Mouse (Mus musculus) stomach, postnatal 0 days (tissue): ENCODE data around the gene Tbc1d13. TPM values are rescaled to one million over a fixed set of nuclear protein-coding genes. Genes with fewer than 3 reads are reported as not detected.
"Not testable (repeated sequence)": the region's sequence is repeated elsewhere in the genome, so short reads cannot be mapped to it uniquely, and the experiment has no call there.

Source experiments
- ATAC-seq: fragments of 200-750 bp; cut with Nextera tagmentation; 2 replicates; pipeline ENCODE4 v1.8.0; 2017; ENCODE audit not compliant: low FRiP score, low TSS enrichment
- DNase-seq: peaks from one replicate; pipeline ENCODE4 v3.0.0-alpha.2; 2016; ENCODE audit warnings: low spot score
- H3K27ac ChIP-seq: fragments of 300-500 bp; sonication (generic); replicated peaks from 2 replicates; pipeline ENCODE4 v1.5.1; 2014; ENCODE audit warnings: mild to moderate bottlenecking, control low read depth
- H3K27me3 ChIP-seq: fragments of 300-500 bp; sonication (generic); 2 replicates; pipeline ENCODE4 v1.6.1; 2014; ENCODE audit warnings: low read length; ENCODE audit not compliant: control insufficient read depth, insufficient read depth
- H3K36me3 ChIP-seq: fragments of 300-500 bp; sonication (generic); 2 replicates; pipeline ENCODE4 v1.6.1; 2014; ENCODE audit warnings: low read length, mixed read lengths; ENCODE audit not compliant: control insufficient read depth, insufficient read depth
- H3K4me1 ChIP-seq: fragments of 300-500 bp; sonication (generic); replicated peaks from 2 replicates; pipeline ENCODE4 v1.6.1; 2014; ENCODE audit warnings: antibody characterized with exemption; ENCODE audit not compliant: control insufficient read depth, insufficient read depth
- H3K4me2 ChIP-seq: fragments of 300-500 bp; sonication (generic); replicated peaks from 2 replicates; pipeline ENCODE4 v1.6.1; 2014; ENCODE audit warnings: low read depth, mild to moderate bottlenecking, control low read depth, moderate library complexity
- H3K4me3 ChIP-seq: fragments of 300-500 bp; sonication (generic); 2 replicates; pipeline ENCODE4 v1.5.1; 2014; ENCODE audit warnings: low read depth, low read length, control low read depth
- H3K9ac ChIP-seq: fragments of 300-500 bp; sonication (generic); 2 replicates; pipeline ENCODE4 v1.6.1; 2014; ENCODE audit warnings: mild to moderate bottlenecking, low read length, control low read depth, mixed read lengths
- H3K9me3 ChIP-seq: fragments of 300-500 bp; sonication (generic); 2 replicates; pipeline ENCODE4 v1.6.1; 2016; ENCODE audit warnings: low read length; ENCODE audit not compliant: control insufficient read depth
- CTCF ChIP-seq: IDR thresholded peaks from 2 replicates; pipeline ENCODE4 v1.5.1; 2016; ENCODE audit warnings: antibody characterized with exemption, low read depth, mild to moderate bottlenecking, moderate library complexity
- EP300 ChIP-seq: optimal IDR thresholded peaks from 2 replicates; pipeline ENCODE3; 2016; ENCODE audit warnings: antibody characterized with exemption
- WGBS: fragments of 180-500 bp; shearing (Covaris S2); extraction: QIAGEN DNeasy Blood & Tissue Kit; methylation state at CpG from one replicate; pipeline ENCODE4 v1.1.7; 2014; 5-methylcytosine and 5-hydroxymethylcytosine counted together
- polyA plus RNA-seq: library from polyadenylated mRNA; unstranded; fragments of >200 nt; fragmentation: Nextera tagmentation; extraction: Ambion mirVana; gene quantifications from 2 replicates; pipeline ENCODE4 v1.2.1, GENCODE M21; 2015

Tbc1d13 gene
- polyA plus RNA-seq, 1 experiment from 2014 or later, result 3.9 TPM

DNA sequence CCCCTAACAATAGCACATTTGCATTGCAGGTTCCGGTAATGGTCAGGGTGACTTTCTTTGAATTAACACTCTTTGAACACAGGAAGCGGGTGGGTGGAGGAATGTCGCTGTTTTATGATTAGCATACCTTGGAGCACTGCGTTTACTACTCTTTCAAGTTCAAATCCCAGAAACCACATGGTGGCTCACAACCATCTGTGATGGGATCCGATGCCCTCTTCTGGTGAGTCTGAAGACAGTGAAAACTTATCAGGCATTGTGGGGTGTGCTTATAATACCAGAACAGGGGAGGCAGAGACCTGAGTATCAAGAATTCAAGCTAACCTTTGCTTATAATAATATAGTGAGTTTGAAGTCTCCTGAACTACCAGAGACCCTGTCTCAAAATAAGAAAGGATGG is 2.3 kb upstream of the Tbc1d13 start:
- not testable (repeated sequence) for DNase-seq, H3K4me3 ChIP-seq, H3K27ac ChIP-seq, ATAC-seq, H3K9ac ChIP-seq, H3K36me3 ChIP-seq, H3K4me1 ChIP-seq, H3K4me2 ChIP-seq, H3K27me3 ChIP-seq, H3K9me3 ChIP-seq
- WGBS, result 63% methylated on average over 5 of the region's 5 CpGs
- peak; percentile 36 for TF ChIP-seq CTCF

DNA sequence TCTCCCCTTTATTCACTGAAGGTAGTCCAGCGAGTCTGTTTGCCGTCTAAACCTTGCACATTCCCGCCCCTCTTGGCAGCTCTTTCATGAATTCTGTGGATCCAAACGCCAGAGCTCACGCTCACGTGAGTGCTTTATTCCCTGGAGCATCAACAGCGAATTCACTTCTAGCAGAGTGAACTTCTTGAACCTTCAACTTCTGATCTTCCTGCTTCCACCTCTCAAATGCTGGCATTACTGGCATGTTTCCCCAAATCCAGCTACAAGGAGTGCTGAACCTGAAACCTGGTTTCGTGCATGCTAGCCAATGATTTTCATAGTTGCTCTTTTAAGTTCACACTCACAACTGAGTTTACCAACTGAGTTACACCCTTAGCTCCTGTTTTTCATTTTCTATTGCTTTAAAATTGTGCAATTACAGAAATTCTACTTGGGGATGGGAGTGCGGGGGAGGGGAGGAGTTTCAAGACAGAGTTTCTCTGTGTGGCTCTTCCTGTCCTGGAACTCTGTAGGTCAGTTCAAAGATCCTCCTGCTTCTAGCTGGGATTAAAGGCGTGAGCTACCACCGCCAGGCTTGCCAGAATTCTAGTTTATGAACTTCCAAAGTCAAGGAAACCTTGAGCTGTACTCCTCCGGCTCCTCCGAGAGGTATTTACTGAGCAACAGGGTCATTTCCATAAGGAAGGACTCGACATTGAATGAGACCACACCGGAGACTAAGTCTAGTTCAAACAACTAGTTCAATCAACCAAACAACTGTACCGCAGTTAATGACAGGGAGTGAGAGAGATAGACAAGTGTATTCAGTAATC is 539 bp upstream of the Tbc1d13 start:
- DNase-seq (peak; percentile 56), ATAC-seq (peak; percentile 18)
- H3K9ac ChIP-seq, result peak overlapping the region; percentile 84
- WGBS, result 8% methylated on average over 16 of the region's 16 CpGs
- H3K36me3 ChIP-seq, result 0 out of 2 replicates have a peak, but pooled peaks cover 3% of the 10 kb centered on the region
- TF ChIP-seq CTCF, result no peak
- TF ChIP-seq EP300, result no peak
- H3K27me3 ChIP-seq, result no peaks in the 10 kb centered on the region
- no peaks in the 10 kb centered on the region for H3K9me3 ChIP-seq
- peaks cover 7% of the 10 kb centered on the region for H3K4me1 ChIP-seq
- H3K4me3 ChIP-seq, result peak overlapping the region; percentile 87
- H3K27ac ChIP-seq, result peak overlapping the region; percentile 88
- peak overlapping the region; percentile 85 for H3K4me2 ChIP-seq

DNA sequence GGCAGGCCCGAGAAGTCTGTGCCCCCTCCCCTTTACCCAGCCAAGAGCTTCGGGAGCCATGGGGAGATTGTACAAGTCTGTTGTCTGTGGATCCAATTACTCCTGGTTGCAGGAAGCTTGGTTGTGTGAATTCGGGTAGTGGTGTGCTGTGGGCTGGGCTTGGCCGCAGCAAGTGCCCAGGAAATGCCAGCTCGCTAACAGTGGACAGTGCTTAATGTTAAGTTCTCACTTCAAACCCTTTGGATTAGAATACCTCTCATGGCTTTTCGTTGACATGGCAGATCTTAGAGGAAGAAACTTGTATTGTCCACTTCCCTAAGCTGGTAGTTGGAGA is 799 bp downstream of the Tbc1d13 start:
- ATAC-seq (peak; percentile 3; the same call in 1 of the 2 replicates), DNase-seq (no peak)
- peaks cover 7% of the 10 kb centered on the region for H3K4me1 ChIP-seq
- peak overlapping the region; percentile 84 for H3K9ac ChIP-seq
- WGBS, result 14% methylated on average over 6 of the region's 6 CpGs
- peak overlapping the region; percentile 87 for H3K4me3 ChIP-seq
- H3K9me3 ChIP-seq, result no peaks in the 10 kb centered on the region
- H3K4me2 ChIP-seq, result peak overlapping the region; percentile 85
- H3K27me3 ChIP-seq, result no peaks in the 10 kb centered on the region
- TF ChIP-seq CTCF (no peak), EP300 (no peak)
- H3K27ac ChIP-seq, result peak overlapping the region; percentile 88
- H3K36me3 ChIP-seq, result 0 out of 2 replicates have a peak, but pooled peaks cover 3% of the 10 kb centered on the region

DNA sequence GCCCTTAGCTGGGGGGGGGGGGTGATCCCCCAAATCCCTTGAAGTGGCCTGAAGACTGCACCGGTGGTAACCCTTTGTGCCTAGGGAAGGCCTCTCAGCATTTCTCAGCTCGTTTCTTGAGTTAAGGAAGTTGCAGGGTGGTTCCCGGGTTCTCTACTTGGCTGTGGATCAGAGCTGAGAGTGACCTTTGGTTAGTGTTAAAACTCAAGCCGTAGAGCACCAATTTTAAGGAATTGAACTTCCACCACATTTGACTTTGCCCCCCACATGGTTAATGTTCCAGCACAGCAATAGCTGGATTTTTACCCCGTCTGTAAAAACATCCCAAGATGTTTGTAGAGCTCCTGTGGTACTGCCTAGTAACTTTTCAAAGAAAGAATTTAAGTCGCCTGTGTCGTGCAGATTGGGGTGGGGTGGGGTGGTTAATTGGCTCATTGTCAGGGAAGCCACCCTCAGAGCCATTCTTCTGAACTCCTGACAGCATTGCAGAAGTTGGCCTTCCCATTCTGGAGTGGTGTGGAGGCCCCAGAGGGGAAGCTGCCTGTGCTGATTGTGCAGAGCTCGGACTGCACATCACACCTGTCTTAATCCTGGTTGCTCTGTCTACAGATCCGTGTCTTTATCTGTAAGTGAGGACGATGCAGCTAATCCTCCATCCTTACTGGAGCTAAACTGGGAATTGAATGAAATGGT is 1.5 kb downstream of the Tbc1d13 start:
- Histone ChIP-seq H3K9ac (peak overlapping the region; percentile 84), H3K4me1 (peaks cover 7% of the 10 kb centered on the region), H3K27me3 (no peaks in the 10 kb centered on the region), H3K4me3 (peak overlapping the region; percentile 87), H3K36me3 (peaks cover 4% of the 10 kb centered on the region; the same call in 1 of the 2 replicates), H3K9me3 (no peaks in the 10 kb centered on the region), H3K4me2 (peak overlapping the region; percentile 85), H3K27ac (peak overlapping the region; percentile 88)
- ATAC-seq (no peak), DNase-seq (no peak)
- no peak for TF ChIP-seq CTCF
- TF ChIP-seq EP300, result no peak
- 50% methylated on average over 10 of the region's 10 CpGs for WGBS

DNA sequence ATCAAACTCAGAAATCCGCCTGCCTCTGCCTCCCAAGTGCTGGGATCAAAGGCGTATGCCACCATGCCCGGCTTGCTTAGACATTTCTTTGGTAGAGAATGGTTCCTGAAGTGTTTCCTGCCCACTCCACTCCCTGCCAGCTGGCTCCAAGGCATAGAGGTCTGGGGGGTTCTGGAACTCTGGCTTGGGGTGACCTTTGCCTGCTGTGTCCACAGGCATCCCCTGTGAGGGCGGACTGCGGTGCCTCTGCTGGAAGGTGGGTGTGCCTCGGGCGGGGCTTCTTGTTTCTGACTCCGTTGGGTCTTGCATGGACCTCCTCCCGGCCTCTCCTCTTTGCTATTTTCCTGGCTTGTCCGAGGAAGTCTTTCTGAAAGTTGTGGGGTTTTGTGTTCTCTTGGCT is 2.9 kb downstream of the Tbc1d13 start:
- WGBS, result 69% methylated on average over 10 of the region's 10 CpGs

DNA sequence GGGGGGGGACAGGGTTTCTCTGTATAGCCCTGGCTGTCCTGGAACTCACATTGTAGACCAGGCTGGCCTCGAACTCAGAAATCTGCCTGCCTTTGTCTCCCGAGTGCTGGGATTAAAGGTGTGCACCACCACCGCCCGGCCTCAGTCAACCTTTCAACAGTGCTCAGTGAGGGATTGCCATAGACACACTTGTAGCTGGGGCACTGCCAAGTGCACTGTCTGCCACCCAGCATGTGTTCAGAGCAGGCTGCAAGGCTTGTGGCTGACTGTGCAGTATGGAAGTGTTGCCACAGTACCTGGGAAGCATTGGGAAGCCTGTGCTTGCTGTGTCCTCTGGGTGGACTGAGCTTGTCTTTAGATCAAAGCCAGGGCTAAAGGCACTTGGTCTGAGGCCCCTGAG is 6.5 kb downstream of the Tbc1d13 start:
- not testable (repeated sequence) for ATAC-seq, H3K27ac ChIP-seq, H3K9ac ChIP-seq, H3K9me3 ChIP-seq, H3K4me3 ChIP-seq, H3K4me1 ChIP-seq, H3K4me2 ChIP-seq, H3K27me3 ChIP-seq, DNase-seq
- WGBS, result 85% methylated on average over 4 of the region's 4 CpGs
- H3K36me3 ChIP-seq, result peaks cover 31% of the 10 kb centered on the region

More for the DNA sequence above, 2.9 kb downstream of the Tbc1d13 start:
- H3K27ac ChIP-seq, result no peak overlapping the region
- ATAC-seq (no peak), DNase-seq (no peak)
- no peak overlapping the region for H3K4me3 ChIP-seq
- no peaks in the 10 kb centered on the region for H3K27me3 ChIP-seq
- no peak overlapping the region for H3K4me2 ChIP-seq
- TF ChIP-seq CTCF (no peak), EP300 (no peak)
- no peak overlapping the region for H3K9ac ChIP-seq
- peaks cover 7% of the 10 kb centered on the region for H3K4me1 ChIP-seq
- no peaks in the 10 kb centered on the region for H3K9me3 ChIP-seq
- peaks cover 15% of the 10 kb centered on the region for H3K36me3 ChIP-seq
